Mouse (Mus musculus): ENCODE results near the gene Tsr1.

Gene Tsr1

DNA sequence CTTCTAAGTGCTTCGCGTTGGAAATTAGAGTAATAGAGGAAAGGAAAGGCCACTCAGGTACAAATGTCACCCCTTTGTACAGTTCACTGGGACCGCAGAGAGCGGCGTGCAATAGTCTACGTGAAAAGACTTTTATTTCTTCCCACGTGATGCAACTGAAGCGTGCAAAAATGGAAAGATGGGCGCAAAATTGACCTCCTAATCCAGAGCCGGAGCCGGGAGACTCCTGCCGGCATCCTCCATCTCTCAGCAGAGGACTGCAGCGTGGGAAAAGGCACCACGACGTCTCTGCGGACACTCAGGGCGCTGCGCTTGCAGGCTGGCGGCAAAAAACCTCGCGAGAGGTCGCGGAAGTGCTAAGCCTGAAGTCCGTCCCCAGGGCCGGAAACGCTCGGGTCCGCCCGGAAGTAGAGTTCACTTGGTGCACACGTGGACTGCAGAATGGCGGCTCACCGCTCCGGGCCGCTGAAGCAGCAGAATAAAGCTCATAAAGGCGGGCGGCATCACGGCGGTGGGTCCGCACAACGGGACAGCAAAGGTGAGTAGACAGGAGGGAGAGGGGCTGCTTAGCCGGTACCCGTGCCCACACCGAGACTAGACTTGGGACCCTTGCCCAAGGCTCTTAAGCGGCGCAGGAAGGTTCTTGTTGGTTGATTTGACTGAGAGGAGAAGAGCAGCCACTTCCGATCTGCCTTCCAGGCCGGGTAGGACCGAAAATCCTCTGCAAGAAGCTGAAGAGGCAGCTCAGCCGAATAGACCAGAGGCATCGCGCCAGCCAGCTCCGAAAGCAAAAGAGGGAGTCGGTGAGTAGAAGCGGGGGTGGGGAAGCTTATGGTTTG is at the start of gene Tsr1:
Gene Tsr1 (plus strand): TSS at position 394 of the 839 bp plus-strand sequence.
- in situ Hi-C loops (cut with MboI, MseI), result loop anchor here (25.0 kb wide), 1 partner anchor 989 kb away; no protein-coding TSS in a partner anchor

DNA sequence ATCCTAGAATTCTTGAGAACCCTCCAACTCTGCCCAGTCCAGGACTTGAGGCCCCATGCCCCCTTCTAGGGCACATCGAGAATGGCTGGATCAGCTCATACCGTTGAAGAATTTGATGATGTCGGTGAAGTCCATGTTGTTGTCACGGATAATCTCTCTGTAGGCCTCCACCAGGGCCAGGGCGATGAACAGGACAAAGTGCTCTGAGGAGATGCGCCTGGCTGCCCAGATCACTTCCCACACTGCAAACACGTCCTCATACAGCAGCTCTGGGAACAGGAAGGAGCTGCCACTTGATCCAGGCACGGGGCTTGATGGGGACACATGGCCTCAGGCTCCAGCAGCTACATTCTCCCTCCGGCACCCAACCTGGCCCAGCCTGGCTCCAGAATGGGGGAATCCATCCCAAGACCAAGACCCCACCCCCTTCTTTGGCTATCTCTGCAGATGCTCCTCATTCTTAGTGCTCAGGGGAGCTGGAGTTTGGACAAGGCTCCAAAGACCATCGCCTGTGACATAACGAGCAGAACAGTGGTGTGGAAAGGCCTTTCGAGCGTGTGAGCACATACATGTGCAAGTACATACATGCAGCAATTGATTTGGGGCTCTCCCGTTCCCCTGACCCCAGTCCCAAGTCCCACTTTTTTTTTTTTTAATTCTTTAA is 46.7 kb upstream of the Tsr1 start:
- in situ Hi-C loops (cut with MboI, MseI), result no loop called here

DNA sequence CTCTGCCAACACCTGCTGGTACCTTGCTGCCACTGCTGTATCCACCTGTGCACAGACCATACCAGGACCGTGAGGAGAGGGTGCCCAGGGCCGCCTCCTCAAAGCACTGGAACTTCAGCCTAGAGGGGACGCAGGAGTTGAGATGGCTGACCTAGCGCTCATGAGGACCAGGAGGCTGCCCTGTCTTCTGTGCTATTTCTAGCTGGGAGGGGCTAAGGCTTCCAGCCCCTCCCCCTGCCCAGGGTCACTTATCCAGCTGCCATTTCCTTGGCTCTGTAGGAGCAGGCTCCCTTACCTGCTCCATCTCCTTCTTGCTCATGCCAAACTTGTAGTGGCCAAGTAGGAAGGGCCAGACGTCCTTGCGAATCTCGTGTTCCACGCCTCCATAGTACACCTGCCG is 40.1 kb upstream of the Tsr1 start:
- in situ Hi-C loops (cut with MboI, MseI), result no loop called here

DNA sequence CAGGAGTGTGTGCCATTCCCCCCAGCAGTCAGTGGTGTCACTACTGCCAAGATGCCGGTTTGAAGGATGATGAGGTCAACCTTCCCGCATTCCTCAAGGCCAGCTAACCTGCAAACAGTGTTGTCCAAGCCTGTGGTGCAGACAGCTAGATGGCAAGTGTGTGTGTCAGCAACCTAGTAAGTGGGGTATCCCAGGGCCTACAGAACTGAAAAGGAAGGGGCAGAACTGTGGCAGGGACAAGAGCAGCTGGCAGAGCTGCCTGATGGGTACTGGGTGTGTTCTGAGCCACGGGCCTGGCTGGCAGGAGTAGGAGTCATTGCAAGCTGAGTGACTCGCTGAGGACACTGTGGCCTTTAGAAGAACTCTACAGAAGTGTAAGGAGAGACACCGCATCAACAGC is 35.7 kb upstream of the Tsr1 start:
- in situ Hi-C loops (cut with MboI, MseI), result no loop called here

DNA sequence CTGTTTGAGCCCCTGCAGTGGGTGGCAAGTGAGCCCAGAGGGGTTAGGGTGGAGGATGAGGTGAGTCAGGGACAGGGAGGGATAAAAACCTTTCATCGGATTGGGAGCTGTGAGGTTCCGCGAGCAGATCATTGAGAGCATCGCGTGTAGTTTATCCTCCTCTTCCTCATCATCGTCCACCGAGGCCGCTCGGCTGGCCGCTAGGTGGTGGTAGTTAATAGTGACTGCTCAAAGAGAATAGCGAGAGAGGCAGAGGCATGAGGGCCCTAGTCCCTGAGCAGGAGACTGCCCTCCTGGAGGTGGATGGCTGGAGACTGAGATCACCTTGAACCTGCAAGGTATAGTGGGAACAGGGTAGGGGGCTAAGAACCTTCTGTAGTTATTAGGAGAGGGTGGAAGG is 34.4 kb upstream of the Tsr1 start:
- in situ Hi-C loops (cut with MboI, MseI), result no loop called here

DNA sequence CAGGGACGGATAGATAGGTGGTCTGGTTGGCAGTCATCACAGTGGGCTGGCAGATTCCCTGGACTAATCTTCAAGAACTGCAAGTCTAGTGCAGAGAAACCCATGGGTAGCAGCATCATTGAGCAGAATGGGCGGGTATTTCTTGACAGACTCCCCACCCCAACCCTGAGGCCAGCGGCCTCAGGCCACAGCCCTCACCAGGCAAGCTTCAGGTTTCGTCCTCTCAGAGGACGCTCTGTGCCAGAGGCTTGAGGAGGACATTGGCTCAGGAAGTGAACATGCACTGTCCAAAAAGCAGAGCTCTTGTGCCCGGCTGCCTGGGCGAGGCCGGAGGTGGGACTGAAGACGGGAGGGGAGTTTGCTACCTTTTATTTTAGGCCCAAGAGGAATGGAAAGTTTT is 33.5 kb upstream of the Tsr1 start:
- in situ Hi-C loops (cut with MboI, MseI), result no loop called here

DNA sequence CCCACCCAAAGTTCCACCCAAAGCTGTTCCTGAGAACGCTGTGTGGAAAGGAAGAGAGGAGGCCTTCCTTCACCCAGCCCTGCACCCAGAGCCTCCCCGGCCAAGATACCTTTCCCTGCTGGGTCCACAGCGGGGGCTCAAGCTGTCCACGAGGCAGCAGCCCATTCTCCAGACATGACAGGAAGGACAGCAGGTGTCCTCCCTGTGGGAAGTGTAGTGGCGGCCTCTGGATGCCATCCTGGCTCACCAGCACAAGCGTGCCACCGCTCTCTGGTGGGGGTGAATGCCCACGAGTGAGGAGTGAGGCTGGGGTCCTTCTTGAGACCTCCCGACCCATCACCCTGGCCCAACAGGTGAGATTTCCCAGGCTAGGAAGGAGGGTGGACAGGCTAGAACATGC is 32.6 kb upstream of the Tsr1 start:
- in situ Hi-C loops (cut with MboI, MseI), result no loop called here

DNA sequence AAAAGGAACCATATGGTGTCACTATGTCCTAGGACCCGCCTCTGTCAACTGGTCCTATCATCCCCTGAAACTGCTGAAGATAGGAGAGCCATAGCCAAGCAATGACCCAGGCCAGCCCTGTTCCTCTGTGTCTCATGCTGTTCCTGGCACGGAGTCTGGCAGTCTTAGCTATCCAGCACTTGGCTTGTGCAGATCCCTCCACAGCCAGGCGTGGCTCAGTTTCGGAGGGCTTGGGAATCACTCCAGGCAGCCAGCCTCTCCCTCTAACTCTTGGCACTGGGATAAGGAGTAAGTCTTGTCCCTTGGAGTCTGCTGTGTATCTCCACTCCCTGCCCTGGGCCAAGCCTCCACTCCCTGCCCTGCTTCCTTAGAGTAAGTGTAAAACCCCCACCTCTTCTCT is 31.2 kb upstream of the Tsr1 start:
- in situ Hi-C loops (cut with MboI, MseI), result no loop called here

DNA sequence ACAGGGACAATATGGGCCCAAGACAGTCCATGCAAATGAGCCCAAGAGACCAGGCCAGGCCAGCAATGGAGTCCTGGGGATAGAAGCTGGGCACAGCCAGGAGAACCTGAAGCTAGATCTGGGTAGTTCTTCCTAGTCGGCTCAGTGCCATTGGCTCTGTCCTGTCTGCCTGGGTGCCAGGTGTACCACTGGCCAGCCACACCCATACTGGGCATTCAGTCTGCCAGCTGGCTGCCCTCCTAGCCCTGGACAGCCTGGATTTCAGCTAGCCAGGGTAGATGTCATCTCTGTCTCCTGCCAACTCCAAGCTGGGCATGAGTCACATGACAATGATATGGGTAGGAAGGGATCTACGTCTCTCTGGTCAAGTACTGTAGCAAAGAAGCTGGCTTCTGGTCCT is 30.7 kb upstream of the Tsr1 start:
- in situ Hi-C loops (cut with MboI, MseI), result no loop called here

DNA sequence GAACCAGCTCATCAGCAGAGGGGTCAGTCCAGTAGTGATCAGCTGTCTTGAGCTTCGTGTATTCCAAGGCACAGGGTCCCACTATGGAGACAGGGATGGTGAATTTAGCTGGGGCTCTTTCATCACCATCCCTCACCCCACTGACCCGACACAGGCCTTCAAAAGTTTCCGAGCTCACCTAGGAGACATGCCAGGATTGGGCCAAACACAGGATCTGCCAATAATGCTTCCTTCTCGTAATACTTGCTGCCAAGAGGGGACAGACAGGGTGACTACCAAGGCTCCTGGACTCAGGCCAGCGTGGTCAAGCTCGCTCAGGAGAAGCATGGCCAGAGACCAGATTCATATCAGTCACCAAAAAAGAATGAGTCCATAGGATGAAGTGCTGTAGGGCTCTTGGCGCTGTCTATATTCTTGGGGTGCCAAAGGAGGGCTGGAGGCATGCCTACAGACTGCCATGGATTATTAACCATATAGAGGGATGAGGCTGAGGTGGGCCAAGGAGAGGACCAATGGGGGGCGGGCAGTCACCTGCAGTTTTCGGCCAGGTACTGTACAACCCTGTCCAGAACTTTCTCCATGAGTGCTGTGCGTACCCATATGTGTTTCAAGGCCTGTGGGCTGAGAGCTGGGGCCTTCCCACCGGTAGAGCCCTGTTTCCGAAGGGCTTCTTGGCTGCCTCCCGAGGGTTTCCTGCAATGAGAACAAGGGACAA is 29.7 kb upstream of the Tsr1 start:
- in situ Hi-C loops (cut with MboI, MseI), result no loop called here

DNA sequence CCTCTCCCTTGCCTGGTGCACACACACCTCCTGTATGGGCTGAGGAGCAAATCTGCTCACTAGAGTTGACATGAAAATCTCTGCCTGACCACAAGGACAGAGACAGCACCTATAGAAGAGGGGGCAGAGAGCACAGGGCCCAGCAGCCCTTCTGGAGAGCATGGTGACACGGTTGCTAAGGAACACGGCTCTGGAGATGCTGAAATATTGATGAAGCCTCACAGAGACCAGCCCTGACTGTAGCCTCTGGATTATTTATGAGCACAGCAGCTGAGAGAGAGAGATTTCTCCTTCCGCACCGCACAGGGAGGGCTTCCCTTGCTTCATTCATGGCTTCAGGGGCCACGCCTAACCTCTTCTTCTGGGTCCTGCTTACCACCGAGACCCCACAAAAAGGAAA is 28.3 kb upstream of the Tsr1 start:
- in situ Hi-C loops (cut with MboI, MseI), result no loop called here

DNA sequence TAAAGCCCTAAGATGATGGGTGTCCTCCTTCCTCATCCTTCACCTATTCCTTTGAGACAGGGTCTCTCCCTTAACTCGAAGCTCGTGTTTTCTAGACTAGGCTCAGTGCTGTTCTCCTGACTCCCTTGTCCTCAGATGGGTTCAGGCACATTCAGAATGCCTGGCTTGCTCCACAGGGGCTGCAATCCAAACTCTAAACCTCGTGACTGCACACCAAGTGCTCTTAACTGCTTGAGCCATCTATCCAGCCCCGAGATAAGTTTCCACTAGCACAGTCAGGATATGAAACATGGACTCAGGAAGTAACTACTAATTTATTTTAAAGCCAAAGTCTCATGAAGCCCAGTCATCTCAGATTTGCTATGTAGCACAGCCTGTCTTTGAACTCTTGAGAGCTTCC is 27.3 kb upstream of the Tsr1 start:
- in situ Hi-C loops (cut with MboI, MseI), result no loop called here

DNA sequence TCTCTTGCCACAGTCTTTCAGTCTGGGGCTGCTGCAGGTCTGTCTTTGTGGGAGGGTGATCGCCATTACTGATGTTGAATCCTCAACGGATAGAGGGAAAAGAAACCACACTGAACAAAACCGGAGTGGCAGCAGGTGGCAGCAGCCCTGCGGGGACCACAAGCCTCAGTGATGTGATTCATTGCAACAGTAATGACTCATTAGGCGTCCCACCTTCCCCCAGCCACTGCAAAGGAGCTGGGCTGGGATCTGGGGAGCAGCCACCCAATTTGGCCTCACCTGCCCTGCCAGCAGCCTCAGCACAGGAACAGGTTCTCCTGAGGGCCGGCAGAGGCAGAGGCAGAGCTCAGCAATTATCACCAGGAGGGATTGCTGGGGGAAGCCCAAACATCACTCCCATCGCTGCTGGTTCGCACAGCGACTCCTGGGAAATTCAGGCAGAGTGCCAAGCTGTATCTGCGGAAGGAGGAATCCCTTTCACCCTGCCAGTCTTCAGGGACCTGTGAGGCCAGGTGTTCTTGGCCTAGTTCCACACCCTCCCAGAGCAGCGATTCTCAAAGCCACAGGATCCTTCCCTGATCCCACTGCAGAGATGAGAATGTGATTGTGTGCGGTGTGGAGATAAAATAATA is 26.8 kb upstream of the Tsr1 start:
- in situ Hi-C loops (cut with MboI, MseI), result no loop called here

DNA sequence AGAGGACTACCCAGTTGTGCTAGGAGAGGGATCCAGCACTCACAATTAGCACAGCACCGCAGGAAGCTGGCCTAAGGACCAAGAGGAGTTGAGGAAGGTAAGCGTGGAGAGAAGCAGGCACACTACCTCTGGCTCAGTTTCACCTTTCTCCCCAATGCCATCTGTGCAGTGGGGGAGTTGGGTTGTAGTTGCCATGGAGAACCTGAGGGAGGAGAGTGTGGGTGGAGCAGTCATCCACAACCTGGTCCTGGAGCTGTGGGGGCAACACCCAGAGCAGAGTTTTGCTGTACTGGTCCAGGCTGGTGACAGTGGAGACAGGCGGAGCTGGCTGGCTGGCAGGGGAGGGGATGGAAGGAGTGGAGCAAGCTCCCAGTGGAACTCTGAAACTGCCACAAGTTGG is 23.2 kb upstream of the Tsr1 start:
- in situ Hi-C loops (cut with MboI, MseI), result loop anchor here (25.0 kb wide), 1 partner anchor 1013 kb away; no protein-coding TSS in a partner anchor

DNA sequence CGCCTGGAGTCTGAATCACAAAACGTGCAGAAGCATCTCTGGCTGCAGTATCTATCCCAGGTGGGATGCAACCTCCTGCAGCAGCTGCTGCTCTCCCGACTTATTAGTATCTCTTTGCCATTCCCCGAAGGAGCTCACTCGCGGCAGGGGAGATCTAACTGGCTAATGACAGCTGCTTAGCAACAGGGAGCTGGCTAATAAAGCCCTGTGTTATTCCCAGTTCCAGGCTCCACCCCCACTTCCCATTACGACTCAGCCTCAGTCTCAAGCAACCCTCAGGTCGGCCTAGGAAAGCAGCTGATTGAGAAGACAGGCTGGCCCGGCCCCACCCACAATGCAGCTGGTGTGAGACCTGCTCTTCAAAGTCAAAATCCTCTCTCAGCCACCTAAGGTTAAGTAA is 21.1 kb upstream of the Tsr1 start:
- in situ Hi-C loops (cut with MboI, MseI), result loop anchor here (25.0 kb wide), 1 partner anchor 1010 kb away; no protein-coding TSS in a partner anchor

DNA sequence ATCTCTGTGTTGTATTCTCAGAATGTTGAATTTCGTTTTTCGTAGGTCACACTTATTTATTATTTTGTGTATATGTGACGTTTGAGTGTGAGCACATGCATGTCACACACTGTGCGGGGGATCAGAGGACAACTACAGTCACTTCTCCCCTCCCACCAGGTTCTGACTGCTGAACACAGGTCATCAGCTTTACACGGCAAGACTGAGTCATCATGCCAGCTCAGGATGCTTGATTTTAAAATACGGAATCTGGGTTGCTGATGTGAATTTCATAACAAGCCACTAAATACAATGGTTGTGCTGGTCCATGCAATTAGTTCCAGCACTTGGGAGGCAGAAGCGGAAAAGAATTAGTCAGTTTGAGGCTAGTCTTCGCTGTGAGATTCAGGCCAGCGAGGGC is 16.9 kb upstream of the Tsr1 start:
- in situ Hi-C loops (cut with MboI, MseI), result loop anchor here (25.0 kb wide), 1 partner anchor 1006 kb away; no protein-coding TSS in a partner anchor

DNA sequence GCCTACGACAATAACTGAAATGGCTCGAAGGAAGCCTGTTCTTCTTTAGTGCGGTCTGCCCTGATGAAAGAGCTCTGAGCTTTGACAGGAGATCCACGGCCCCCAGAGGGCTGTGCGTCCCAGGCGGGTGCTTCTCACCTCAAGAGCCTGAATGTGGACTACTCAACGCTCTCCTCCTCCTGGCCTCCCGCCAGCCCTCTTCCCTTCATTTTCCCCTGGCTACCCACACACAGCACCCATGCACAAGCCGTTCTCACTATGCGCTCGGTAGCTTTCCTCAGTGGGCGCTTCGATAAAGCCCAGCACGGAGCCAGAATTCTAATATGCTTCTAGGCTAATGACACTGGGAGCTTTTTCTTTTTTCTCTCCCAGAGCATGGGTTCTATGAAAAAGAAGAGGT is 15.9 kb upstream of the Tsr1 start:
- in situ Hi-C loops (cut with MboI, MseI), result loop anchor here (25.0 kb wide), 1 partner anchor 1005 kb away; no protein-coding TSS in a partner anchor

DNA sequence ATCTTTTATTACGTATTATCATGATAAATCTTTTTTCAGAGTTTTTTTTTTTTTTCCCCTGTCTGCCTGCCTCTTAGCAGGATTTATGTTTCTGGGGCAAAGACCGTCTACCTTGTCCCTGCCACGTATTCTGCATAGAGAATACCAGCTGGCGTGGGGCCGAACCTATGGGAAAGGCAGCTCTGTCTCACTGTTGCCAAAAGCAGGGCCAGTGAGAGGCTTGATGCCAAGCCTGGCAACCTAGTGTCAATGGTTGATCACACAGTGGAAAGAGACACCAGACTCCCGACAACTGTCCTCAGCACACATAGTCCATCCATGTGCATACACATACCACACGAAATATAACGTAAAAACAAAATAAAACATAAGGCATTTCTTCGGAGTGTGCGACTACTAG is 14.8 kb upstream of the Tsr1 start:
- in situ Hi-C loops (cut with MboI, MseI), result loop anchor here (25.0 kb wide), 1 partner anchor 1004 kb away; no protein-coding TSS in a partner anchor

DNA sequence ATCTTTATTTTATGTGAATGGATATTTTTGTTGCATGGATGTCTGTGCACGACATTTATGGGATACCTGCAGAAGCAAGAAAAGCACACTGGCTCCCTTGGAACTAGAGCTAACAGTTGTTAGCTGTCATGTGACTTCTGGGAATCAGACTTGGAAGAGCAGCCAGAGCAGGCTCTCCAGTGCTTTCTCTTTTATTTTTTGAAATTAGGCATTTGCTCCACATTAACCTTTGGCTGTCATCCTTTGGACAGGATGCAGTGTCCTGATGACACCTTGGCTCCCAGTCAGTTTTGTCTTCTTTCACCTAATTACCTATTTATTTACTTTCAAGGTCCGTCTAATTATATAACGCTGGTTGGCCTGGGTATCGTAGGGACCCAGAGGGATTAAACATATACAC is 3.3 kb upstream of the Tsr1 start:
- in situ Hi-C loops (cut with MboI, MseI), result loop anchor here (25.0 kb wide), 1 partner anchor 993 kb away; no protein-coding TSS in a partner anchor

DNA sequence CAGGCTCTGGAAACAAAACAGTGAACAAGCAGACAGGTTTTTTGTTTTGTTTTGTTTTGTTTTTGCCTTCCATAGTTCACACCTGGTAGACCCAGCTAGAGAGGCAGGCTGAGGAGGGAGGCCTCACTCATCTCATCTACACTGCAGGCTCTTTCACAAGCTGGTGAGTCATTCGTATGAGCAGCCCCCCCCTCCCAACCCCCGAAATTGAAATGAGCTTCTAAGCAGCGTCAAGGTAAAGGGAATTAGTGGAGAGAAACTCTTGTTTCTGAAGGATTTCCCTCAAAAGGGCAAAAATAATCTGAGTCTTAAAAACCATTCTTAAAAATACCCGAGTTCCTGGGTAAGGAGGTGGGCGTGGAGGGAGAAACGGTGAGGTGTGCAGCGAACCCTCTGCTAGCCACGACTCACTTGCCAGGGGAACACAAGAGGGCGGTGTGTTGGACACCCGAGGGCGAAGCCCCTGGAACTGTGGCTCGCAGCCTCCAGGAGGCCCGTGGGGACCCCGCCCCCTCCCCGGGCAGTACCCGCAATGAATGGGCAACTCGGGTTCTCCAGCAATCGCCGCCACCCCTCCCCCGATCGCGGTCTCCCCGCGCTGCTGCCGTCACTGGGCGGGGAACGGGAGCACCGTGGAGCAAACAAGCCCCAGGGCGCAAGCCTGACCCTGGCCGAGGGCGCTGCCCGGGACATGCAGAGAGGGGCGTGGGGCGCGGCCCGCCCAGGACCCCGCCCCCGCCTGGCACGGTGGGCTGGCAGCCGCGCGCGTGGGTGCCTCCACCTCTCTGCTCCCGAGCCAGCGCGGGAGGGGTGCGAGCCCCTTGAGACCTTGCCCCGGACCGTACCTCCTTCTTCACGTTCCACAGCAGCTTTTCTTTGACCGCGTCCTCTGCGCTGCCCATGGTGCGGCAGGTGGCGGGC is 1.6 kb upstream of the Tsr1 start:
- in situ Hi-C loops (cut with MboI, MseI), result loop anchor here (25.0 kb wide), 1 partner anchor 991 kb away; no protein-coding TSS in a partner anchor
